Comparison of ENCODE assay signal across 21 mouse cellular contexts in the genomic region with DNA sequence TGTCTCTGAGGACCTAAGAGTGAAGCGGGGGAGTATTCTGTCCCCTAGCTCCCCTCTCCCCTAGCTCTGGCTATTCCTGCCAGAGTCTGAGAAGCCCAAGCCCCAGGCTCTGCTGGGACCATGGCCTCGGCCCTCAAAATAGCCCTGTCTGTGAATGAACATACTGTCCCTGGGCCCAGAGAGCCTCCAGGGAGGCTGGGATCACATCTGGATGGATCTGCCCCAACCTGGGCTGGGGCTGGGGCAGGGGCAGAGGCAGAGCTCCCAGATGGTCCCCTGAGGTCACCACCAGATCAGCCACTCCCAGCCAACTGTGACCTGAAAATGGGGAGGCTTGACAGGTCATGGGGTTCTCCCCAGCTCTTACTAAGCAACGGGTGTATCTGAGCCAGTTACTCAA. TPM values are rescaled to one million over a fixed set of nuclear protein-coding genes. Genes with fewer than 3 reads are reported as not detected.
DNase-seq lines count a peak whose midpoint lies in the region; ATAC-seq lines count a peak whose summit lies in the region.
"Had no signal": no experiment of that assay in that cellular context is flagged by ENCODE, and none has a peak within 500 bp of the region (broad histone marks: within the 10 kb centered on the region; RNA-seq: fewer than 3 reads in every experiment).

No protein-coding gene starts in this region.

- H3K36me3 ChIP-seq in forebrain, embryonic 11.5 days (ENCODE audit: control insufficient read depth, insufficient read depth, low read length) = no peaks in the 10 kb centered on the region
- H3K36me3 ChIP-seq in forebrain, embryonic 12.5 days (replicated peaks) = no peaks in the 10 kb centered on the region
- no peaks in the 10 kb centered on the region for H3K36me3 ChIP-seq in heart, embryonic 16.5 days (ENCODE audit: control insufficient read depth, insufficient read depth)
- H3K36me3 ChIP-seq: embryonic facial prominence, embryonic 10.5 days; forebrain, embryonic 15.5 days; hindbrain, embryonic 13.5 days had no signal

- no peak overlapping the region for H3K9ac ChIP-seq in forebrain, embryonic 11.5 days (ENCODE audit: low read length)
- H3K9ac ChIP-seq in forebrain, embryonic 12.5 days = no peak overlapping the region
- H3K9ac ChIP-seq in heart, embryonic 16.5 days (ENCODE audit: low read length) = no peak overlapping the region
- H3K9ac ChIP-seq: forebrain, embryonic 15.5 days; hindbrain, embryonic 13.5 days had no signal

- no peak overlapping the region for H3K4me3 ChIP-seq in forebrain, embryonic 11.5 days (ENCODE audit: low read depth, low read length)
- no peak overlapping the region for H3K4me3 ChIP-seq in forebrain, embryonic 12.5 days (replicated peaks)
- no peak overlapping the region; the same call in 1 of the 2 replicates for H3K4me3 ChIP-seq in heart, embryonic 16.5 days (ENCODE audit: low read length)
- H3K4me3 ChIP-seq: embryonic facial prominence, embryonic 10.5 days; forebrain, embryonic 15.5 days; hindbrain, embryonic 13.5 days had no signal

- ATAC-seq in forebrain, embryonic 11.5 days (replicated peaks; ENCODE audit: low FRiP score) = no peak
- ATAC-seq in forebrain, embryonic 12.5 days (ENCODE audit: low FRiP score) = no peak
- no peak for ATAC-seq in heart, embryonic 16.5 days (replicated peaks; ENCODE audit: extremely low read depth, insufficient read depth, low FRiP score)
- ATAC-seq: activated CD4-positive, CD25-positive, alpha-beta regulatory T cell, adult 4 months; forebrain, embryonic 15.5 days; hindbrain, postnatal 0 days; Patski had no signal

- no peaks in the 10 kb centered on the region for H3K9me3 ChIP-seq in forebrain, embryonic 11.5 days (ENCODE audit: control insufficient read depth, low read length)
- H3K9me3 ChIP-seq in forebrain, embryonic 12.5 days = no peaks in the 10 kb centered on the region
- H3K9me3 ChIP-seq in heart, embryonic 16.5 days (replicated peaks; ENCODE audit: control insufficient read depth, low read length) = no peaks in the 10 kb centered on the region
- H3K9me3 ChIP-seq: embryonic facial prominence, embryonic 10.5 days; forebrain, embryonic 15.5 days; hindbrain, embryonic 13.5 days had no signal

- H3K4me2 ChIP-seq in forebrain, embryonic 11.5 days (ENCODE audit: low read depth, low read length, severe bottlenecking) = no peak overlapping the region
- no peak overlapping the region for H3K4me2 ChIP-seq in forebrain, embryonic 12.5 days
- H3K4me2 ChIP-seq in heart, embryonic 16.5 days (ENCODE audit: low read depth, low read length) = peak overlapping the region; percentile 78; the same call in 1 of the 2 replicates
- H3K4me2 ChIP-seq: forebrain, embryonic 15.5 days; hindbrain, embryonic 13.5 days had no signal

- 63% methylated on average over 3 of the region's 3 CpGs for WGBS in forebrain, embryonic 11.5 days
- 74% methylated on average over 3 of the region's 3 CpGs for WGBS in forebrain, embryonic 12.5 days
- 53% methylated on average over 3 of the region's 3 CpGs for WGBS in heart, embryonic 16.5 days

- DNase-seq in forebrain, embryonic 11.5 days (ENCODE audit: low spot score) = peak; percentile 47
- DNase-seq in heart, adult 11 months = peak; percentile 97
- no peak for DNase-seq in heart, adult 8-10 months (ENCODE audit: low spot score)
- no peak for DNase-seq in heart, adult 18-20 months
- peak; percentile 51 for DNase-seq in adipocyte (ENCODE audit: low spot score)
- DNase-seq in thymus, postnatal 14 days = no peak
- DNase-seq: adrenal gland, adult 2 months; adrenal gland, postnatal 25 days; cerebellum, adult 2 months; cerebellum, postnatal 10 days; kidney, adult 11 months; kidney, adult 9 months had no signal

- peaks cover 8% of the 10 kb centered on the region for H3K4me1 ChIP-seq in forebrain, embryonic 11.5 days (replicated peaks; ENCODE audit: control insufficient read depth, insufficient read depth, low read length)
- H3K4me1 ChIP-seq in forebrain, embryonic 12.5 days = peaks cover 29% of the 10 kb centered on the region
- H3K4me1 ChIP-seq in heart, embryonic 16.5 days (ENCODE audit: control insufficient read depth, insufficient read depth, low read length) = peaks cover 18% of the 10 kb centered on the region

- H3K27me3 ChIP-seq in forebrain, embryonic 11.5 days (ENCODE audit: control insufficient read depth, insufficient read depth, low read length) = peaks cover 33% of the 10 kb centered on the region
- peaks cover 62% of the 10 kb centered on the region for H3K27me3 ChIP-seq in forebrain, embryonic 12.5 days
- peaks cover 43% of the 10 kb centered on the region for H3K27me3 ChIP-seq in heart, embryonic 16.5 days (ENCODE audit: control insufficient read depth, insufficient read depth, low read length)

- no peak overlapping the region for H3K27ac ChIP-seq in forebrain, embryonic 11.5 days (ENCODE audit: low read depth, low read length)
- H3K27ac ChIP-seq in forebrain, embryonic 12.5 days = no peak overlapping the region
- H3K27ac ChIP-seq in heart, embryonic 16.5 days (ENCODE audit: low read length) = no peak overlapping the region
- H3K27ac ChIP-seq: embryonic facial prominence, embryonic 10.5 days; forebrain, embryonic 15.5 days; hindbrain, embryonic 13.5 days; hindbrain, postnatal 0 days had no signal

RNA-seq across cellular contexts. Expression of a gene that starts 3.7 kb away (rescaled TPM):
- polyA plus RNA-seq in forebrain, embryonic 11.5 days (2014; fragmentation: Nextera tagmentation; extraction: Ambion mirVana) = 3.4 and 3.5 TPM in 2 replicates
- 3.0 and 3.2 TPM in 2 replicates for polyA plus RNA-seq in forebrain, embryonic 12.5 days (2016; fragmentation: Nextera tagmentation; extraction: Ambion mirVana)
- 10 to 100 TPM; 21.1 to 47.5 (median 28.5) TPM for total RNA-seq in heart, adult 8-10 months (2022)
- polyA plus RNA-seq in heart, embryonic 16.5 days (2015; fragmentation: Nextera tagmentation; extraction: Ambion mirVana) = 13.4 and 14.0 TPM in 2 replicates
- 10 to 100 TPM; 16.4 to 18.9 TPM for total RNA-seq in heart, adult 18-20 months (2021)
- polyA plus RNA-seq: activated CD4-positive, CD25-positive, alpha-beta regulatory T cell, adult 4 months; C2C12; Patski had no signal

RNA-seq across cellular contexts. Expression of a gene that starts 41.8 kb away (rescaled TPM):
- polyA plus RNA-seq in forebrain, embryonic 11.5 days (2014; fragmentation: Nextera tagmentation; extraction: Ambion mirVana) = 14.3 and 15.0 TPM in 2 replicates
- polyA plus RNA-seq in forebrain, embryonic 12.5 days (2016; fragmentation: Nextera tagmentation; extraction: Ambion mirVana) = 12.0 and 12.9 TPM in 2 replicates
- 10 to 100 TPM; 19.5 to 33.1 (median 28.9) TPM for total RNA-seq in heart, adult 8-10 months (2022)
- polyA plus RNA-seq in heart, embryonic 16.5 days (2015; fragmentation: Nextera tagmentation; extraction: Ambion mirVana) = 7.6 and 10.3 TPM in 2 replicates
- 10 to 100 TPM; 18.8 to 20.3 TPM for total RNA-seq in heart, adult 18-20 months (2021)

Comparison
In these comparisons a context has a peak if more than half of its experiments do, and no peak if none do; other contexts are left out.
1. DNase-seq: peak in forebrain, embryonic 11.5 days (single experiment), heart, adult 11 months (single experiment) and adipocyte (single experiment); none in heart, adult 8-10 months (single experiment), heart, adult 18-20 months (0 of 2) and thymus, postnatal 14 days (single experiment).